Mouse (Mus musculus) layer of hippocampus, adult 18-20 months (tissue): ENCODE results near the gene Palmd. TPM values are rescaled to one million over a fixed set of nuclear protein-coding genes. Genes with fewer than 3 reads are reported as not detected.

Source experiments
- DNase-seq, 2 experiments: peaks; one replicate each; pipeline ENCODE4 v3.0.0; 2022; ENCODE audit warnings: low spot score in 2 of 2
- total RNA-seq, 2 experiments: library from RNA; stranded (reverse); gene quantifications; 2 replicates each; pipeline ENCODE4 v1.2.3; 2021

Gene Palmd
- total RNA-seq, 2 experiments from 2014 or later: 25.8 to 26.0 TPM

GRCm38 (mm10) chr3:116961354-116962142, 7.2 kb downstream of the Palmd start:
- DNase-seq: no peak

DNA sequence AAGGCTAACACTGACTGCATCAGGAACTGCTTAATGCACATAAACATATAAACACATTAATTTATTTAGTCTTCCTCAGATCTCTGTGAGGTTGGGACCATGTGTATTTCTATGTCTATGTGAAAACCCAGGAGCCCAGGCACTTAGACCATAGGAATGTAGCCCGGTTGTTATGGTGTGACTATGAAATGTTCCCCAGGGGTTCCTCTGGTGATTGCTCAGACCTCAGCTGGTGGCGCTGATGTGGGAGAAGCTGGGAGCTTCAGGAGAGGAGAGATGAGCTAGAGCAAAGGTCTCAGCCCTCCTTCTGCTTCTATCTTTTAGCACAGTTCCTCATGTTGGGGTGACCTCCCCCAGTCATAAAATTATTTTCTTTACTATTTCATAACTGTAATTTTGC, 8.4 kb downstream of the Palmd start:
- no peak for DNase-seq

- no peak for DNase-seq
These were observed 13.7 kb downstream of the Palmd start for GRCm38 (mm10) chr3:116955061-116955460.

- no peak for DNase-seq
These were observed 15.4 kb downstream of the Palmd start for GRCm38 (mm10) chr3:116953366-116953765.

- DNase-seq: no peak
These were observed 16.4 kb downstream of the Palmd start for GRCm38 (mm10) chr3:116952242-116952899.

DNA sequence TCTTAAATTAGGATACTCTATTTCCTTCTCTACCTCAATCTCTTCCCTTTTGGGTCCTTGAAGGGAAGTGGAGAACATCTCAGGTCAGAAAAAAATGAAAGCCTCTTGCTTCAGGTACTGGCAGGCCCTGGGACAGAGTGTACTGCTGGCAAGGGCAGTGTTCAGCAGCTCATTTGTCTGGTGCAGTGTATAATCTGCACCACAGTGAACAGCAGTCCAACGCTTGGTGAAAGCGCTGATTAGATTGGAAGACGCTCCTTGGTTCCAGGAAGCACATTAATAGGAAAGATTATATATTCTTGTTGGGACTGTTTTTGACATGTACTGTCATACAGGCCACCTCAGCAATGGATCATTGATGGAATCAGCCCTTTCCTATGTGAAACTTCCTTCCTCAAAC, 17.3 kb downstream of the Palmd start:
- DNase-seq: no peak

DNA sequence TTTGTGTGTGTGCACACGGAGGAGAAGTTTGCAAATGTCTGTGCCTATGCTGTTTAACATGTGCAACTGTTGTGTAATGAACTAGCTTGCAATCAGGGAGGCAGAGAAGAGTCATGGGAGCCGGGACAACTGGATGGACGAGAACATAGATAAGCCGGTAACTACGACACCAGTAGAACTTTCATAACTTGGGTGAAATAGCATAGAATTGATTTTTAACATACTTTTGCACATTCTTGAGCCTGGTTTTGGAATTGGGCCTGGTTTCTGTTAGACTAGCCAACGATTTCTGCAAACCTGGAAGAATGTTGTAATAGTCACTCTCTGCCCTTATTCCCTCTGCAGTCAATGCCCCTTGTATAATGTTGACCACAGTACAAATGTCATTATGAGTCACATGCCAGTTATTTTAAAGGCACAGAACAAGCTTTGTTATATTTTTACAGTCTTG, 18.1 kb downstream of the Palmd start:
- no peak for DNase-seq

GRCm38 (mm10) chr3:116946476-116946875, 22.3 kb downstream of the Palmd start:
- no peak for DNase-seq

DNA sequence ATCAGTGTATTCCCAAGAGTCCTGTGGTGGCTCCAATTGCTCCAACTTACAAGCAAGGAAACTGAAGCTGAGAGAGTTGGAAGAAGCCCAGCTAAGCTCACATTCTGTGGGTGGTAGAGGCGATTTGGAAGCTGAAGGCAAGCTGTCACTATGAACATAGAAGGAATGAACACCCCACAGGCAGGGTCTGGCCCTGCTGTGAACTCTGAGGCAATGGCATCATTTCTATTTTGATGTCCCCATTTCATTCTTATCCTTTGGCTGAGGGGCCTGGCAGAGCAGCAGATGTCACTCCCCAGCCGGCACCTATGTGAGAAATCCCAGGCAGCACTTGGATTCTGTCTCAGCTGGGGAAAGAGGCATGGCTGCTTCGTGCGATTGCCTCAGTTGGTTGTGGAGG, 25.4 kb downstream of the Palmd start:
- DNase-seq: peak; percentile 20 to 73

GRCm38 (mm10) chr3:116942751-116943150, 26.0 kb downstream of the Palmd start:
- no peak for DNase-seq

- no peak for DNase-seq
These were observed 27.1 kb downstream of the Palmd start for GRCm38 (mm10) chr3:116941559-116942117.

- DNase-seq: peak; percentile 23 to 65
These were observed 27.8 kb downstream of the Palmd start for GRCm38 (mm10) chr3:116940804-116941558.

GRCm38 (mm10) chr3:116936934-116937691, 31.7 kb downstream of the Palmd start:
- DNase-seq: no peak

DNA sequence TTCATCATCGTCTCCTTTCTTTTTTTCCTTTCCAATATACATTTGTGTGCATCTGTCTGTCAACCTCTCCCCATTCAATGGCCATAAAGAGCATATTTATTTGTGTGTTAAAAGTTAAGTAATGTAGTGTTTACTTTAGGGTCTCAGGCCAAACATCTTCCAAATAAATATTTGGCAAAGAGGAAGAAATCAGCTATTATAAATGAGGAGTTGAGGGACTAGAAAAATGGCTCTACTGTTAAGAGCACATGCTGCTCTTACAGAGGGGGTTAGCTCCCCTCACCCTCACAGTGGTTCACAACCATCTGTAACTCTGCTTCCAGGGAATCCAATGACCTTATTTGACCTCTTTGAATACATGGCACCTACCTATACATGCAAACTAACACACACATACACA, 35.6 kb downstream of the Palmd start:
- no peak for DNase-seq

GRCm38 (mm10) chr3:116928994-116929393, 39.8 kb downstream of the Palmd start:
- DNase-seq: no peak

DNA sequence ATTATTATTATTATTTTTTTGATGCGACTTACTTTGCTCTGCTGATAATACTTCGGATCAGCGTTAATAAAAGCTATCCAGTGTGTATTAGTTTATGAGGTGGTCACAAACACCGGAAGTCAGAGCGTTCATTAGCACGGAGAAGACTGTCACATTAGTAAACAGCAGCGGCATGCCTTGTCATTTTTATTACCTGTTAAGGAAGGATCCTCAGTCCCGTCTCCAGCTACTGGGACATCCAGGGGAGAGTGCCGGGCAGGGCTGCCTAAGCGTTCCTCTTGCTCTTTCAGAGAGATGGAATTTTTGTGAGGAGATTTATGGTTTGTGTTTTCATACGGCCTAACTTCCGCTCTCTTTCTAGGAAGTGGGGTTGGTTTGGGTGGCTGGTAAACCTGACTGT, 45.7 kb downstream of the Palmd start:
- DNase-seq: no peak

DNA sequence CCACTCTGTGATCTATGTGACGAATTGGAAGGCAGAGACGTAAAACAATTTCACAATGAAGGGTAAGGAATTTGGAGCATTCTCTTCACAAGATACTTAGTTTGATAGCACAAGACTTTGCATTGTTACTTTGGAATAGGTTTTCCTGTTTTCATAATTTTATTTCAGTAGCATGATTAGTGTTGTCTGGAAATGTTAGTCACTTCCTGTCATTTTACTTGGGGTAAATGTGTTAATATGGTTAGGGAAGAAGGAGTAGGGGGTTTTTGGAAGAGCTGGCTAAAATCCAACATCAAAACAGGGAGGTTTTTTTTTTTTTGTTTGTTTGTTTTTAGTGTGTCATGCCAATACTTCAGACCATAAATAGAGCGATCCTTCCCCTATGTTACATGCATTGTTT, 47.3 kb downstream of the Palmd start:
- no peak for DNase-seq

GRCm38 (mm10) chr3:116917016-116917415, 51.8 kb downstream of the Palmd start:
- DNase-seq: no peak

GRCm38 (mm10) chr3:116914931-116915330, 53.9 kb downstream of the Palmd start:
- DNase-seq: no peak

DNA sequence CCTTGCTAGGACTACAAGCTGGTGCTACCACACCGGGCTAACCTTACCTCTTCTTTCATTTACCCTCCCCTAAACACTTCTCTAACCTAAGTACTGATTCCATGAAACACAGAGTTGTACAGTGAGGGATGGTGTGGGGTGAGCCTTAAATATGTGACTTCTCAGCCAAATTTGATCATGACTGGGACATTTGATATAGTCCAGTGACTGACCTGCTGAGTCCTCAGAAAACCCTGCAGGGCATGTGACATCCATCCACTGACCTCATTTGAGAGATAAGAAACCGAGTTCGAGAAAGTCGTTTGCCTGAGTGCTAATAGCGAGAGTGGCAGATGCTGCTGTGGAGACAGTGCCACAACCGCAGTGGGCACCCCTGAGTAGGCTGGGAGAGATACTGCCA, 54.4 kb downstream of the Palmd start:
- DNase-seq: no peak

DNA sequence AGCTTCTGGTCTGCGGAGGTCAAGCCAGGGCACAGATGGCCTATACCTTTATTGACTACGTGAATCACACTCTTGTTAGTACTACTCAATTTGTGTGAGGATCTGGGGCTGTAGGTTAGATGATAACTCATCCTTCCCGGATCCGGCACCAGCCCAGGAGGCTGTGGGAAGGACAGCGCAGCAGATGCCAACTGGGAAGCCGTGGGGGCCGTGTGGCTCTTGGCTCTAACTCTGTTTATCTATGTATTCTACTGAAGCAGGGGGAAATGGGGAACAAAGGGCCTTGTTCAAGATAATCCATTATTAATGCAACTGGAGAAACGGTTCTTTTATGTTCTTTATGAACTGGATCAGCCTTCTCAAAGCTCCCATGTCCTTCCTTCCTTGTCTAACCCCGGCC, 62.2 kb downstream of the Palmd start:
- peak in 1 of 2 experiments; percentile 49 for DNase-seq
